Mouse (Mus musculus): ENCODE measurements around the gene Hist3h2a.

The Hist3h2a gene

GRCm38 (mm10) chr11:58947798-58948528, 6.5 kb upstream of the Hist3h2a start:
- no peak for DNase-seq (ENCODE audit: low spot score in 2 of 2)

GRCm38 (mm10) chr11:58948542-58949479, 5.7 kb upstream of the Hist3h2a start, which contains the start of gene Hist3h2ba:
Hist3h2ba (plus strand) TSS chr11:58948920.
- DNase-seq (ENCODE audit: low spot score in 2 of 2): peak in 1 of 2 experiments; percentile 44

- DNase-seq (ENCODE audit: low spot score in 2 of 2): no peak
Measured at GRCm38 (mm10) chr11:58949480-58950431, 4.7 kb upstream of the Hist3h2a start.

- DNase-seq (ENCODE audit: low spot score in 2 of 2): no peak
Measured at GRCm38 (mm10) chr11:58951210-58951609, 3.3 kb upstream of the Hist3h2a start.

GRCm38 (mm10) chr11:58953351-58954169, 925 bp upstream of the Hist3h2a start:
- no peak for DNase-seq (ENCODE audit: low spot score in 2 of 2)

GRCm38 (mm10) chr11:58954170-58954419, 390 bp upstream of the Hist3h2a start:
- peak in 1 of 2 experiments; percentile 69 for DNase-seq (ENCODE audit: low spot score in 2 of 2)

GRCm38 (mm10) chr11:58955143-58955867, 820 bp downstream of the Hist3h2a start:
- DNase-seq (ENCODE audit: low spot score in 2 of 2): no peak

- no peak for DNase-seq (ENCODE audit: low spot score in 2 of 2)
Measured at GRCm38 (mm10) chr11:58955868-58956257, 1.4 kb downstream of the Hist3h2a start.

- DNase-seq (ENCODE audit: low spot score in 2 of 2): no peak
Measured at GRCm38 (mm10) chr11:58957226-58957914, 2.9 kb downstream of the Hist3h2a start.

GRCm38 (mm10) chr11:58958536-58958935, 4.1 kb downstream of the Hist3h2a start:
- no peak for DNase-seq (ENCODE audit: low spot score in 2 of 2)

- DNase-seq (ENCODE audit: low spot score in 2 of 2): no peak
Measured at GRCm38 (mm10) chr11:58959186-58959825, 4.8 kb downstream of the Hist3h2a start.

GRCm38 (mm10) chr11:58959921-58960465, 5.5 kb downstream of the Hist3h2a start:
- DNase-seq (ENCODE audit: low spot score in 2 of 2): peak; percentile 59 to 64

- no peak for DNase-seq (ENCODE audit: low spot score in 2 of 2)
Measured at GRCm38 (mm10) chr11:58961364-58962177, 7.1 kb downstream of the Hist3h2a start.

GRCm38 (mm10) chr11:58963543-58963942, 9.1 kb downstream of the Hist3h2a start:
- no peak for DNase-seq (ENCODE audit: low spot score in 2 of 2)

GRCm38 (mm10) chr11:58964216-58964615, 9.7 kb downstream of the Hist3h2a start:
- no peak for DNase-seq (ENCODE audit: low spot score in 2 of 2)

- DNase-seq (ENCODE audit: low spot score in 2 of 2): no peak
Measured at GRCm38 (mm10) chr11:58965001-58965760, 10.7 kb downstream of the Hist3h2a start.

GRCm38 (mm10) chr11:58967346-58967745, 12.9 kb downstream of the Hist3h2a start:
- no peak for DNase-seq (ENCODE audit: low spot score in 2 of 2)

Data from urinary bladder, adult 18-20 months (tissue).